Mouse (Mus musculus) ovary, postnatal 36 days (tissue): Measurements from ENCODE around the gene Abcd4.
A peak's percentile ranks its signal among the peaks of the same experiment; 100 is the strongest.

Experiments used
- DNase-seq: peaks from one replicate; pipeline ENCODE4 v3.0.0; 2022; ENCODE audit warnings: low spot score, mixed read lengths

The Abcd4 gene

GRCm38 (mm10) chr12:84616977-84617630, at the start of gene Abcd4:
Gene Abcd4 (minus strand): TSS chr12:84617413.
- peak; percentile 93 for DNase-seq

GRCm38 (mm10) chr12:84653912-84654311, 36.7 kb upstream of the Abcd4 start:
- peak; percentile 51 for DNase-seq

GRCm38 (mm10) chr12:84650234-84650633, 33.0 kb upstream of the Abcd4 start:
- no peak for DNase-seq

- no peak for DNase-seq
These were observed 23.4 kb upstream of the Abcd4 start, which contains the start of gene Vrtn for GRCm38 (mm10) chr12:84640654-84641053. Gene Vrtn (plus strand): TSS chr12:84641019.

GRCm38 (mm10) chr12:84640253-84640652, 23.0 kb upstream of the Abcd4 start:
- no peak for DNase-seq

- DNase-seq, result no peak
These were observed 14.7 kb upstream of the Abcd4 start for GRCm38 (mm10) chr12:84631867-84632266.

GRCm38 (mm10) chr12:84625116-84625515, 7.9 kb upstream of the Abcd4 start:
- no peak for DNase-seq

- no peak for DNase-seq
These were observed 7.4 kb upstream of the Abcd4 start for GRCm38 (mm10) chr12:84624601-84625000.

GRCm38 (mm10) chr12:84620975-84621374, 3.8 kb upstream of the Abcd4 start:
- no peak for DNase-seq

GRCm38 (mm10) chr12:84617663-84618062, 450 bp upstream of the Abcd4 start:
- DNase-seq, result no peak

GRCm38 (mm10) chr12:84614524-84614923, 2.7 kb downstream of the Abcd4 start:
- DNase-seq, result no peak

GRCm38 (mm10) chr12:84614001-84614400, 3.2 kb downstream of the Abcd4 start:
- DNase-seq, result no peak

GRCm38 (mm10) chr12:84612518-84612917, 4.7 kb downstream of the Abcd4 start:
- no peak for DNase-seq

GRCm38 (mm10) chr12:84611718-84612117, 5.5 kb downstream of the Abcd4 start:
- DNase-seq, result no peak

GRCm38 (mm10) chr12:84605860-84606259, 11.4 kb downstream of the Abcd4 start:
- peak; percentile 13 for DNase-seq

- DNase-seq, result no peak
These were observed 13.2 kb downstream of the Abcd4 start for GRCm38 (mm10) chr12:84604001-84604400.

GRCm38 (mm10) chr12:84598324-84598723, 18.9 kb downstream of the Abcd4 start:
- DNase-seq, result no peak

GRCm38 (mm10) chr12:84589825-84590761, 27.1 kb downstream of the Abcd4 start:
- peak; percentile 89 for DNase-seq

GRCm38 (mm10) chr12:84581285-84581684, 35.9 kb downstream of the Abcd4 start:
- no peak for DNase-seq

- DNase-seq, result no peak
These were observed 38.8 kb downstream of the Abcd4 start for GRCm38 (mm10) chr12:84578440-84578770.

- no peak for DNase-seq
These were observed 39.3 kb downstream of the Abcd4 start for GRCm38 (mm10) chr12:84577768-84578439.

GRCm38 (mm10) chr12:84573094-84573493, 44.1 kb downstream of the Abcd4 start:
- no peak for DNase-seq

- no peak for DNase-seq
These were observed 44.9 kb downstream of the Abcd4 start for GRCm38 (mm10) chr12:84572341-84572720.
